Mouse (Mus musculus): ENCODE measurements around the gene Ankrd37.

Gene Ankrd37

GRCm38 (mm10) chr8:46005596-46005995 is at the start of gene Ankrd37:
Ankrd37 (minus strand) TSS chr8:46005707.
- DNase-seq (ENCODE audit: extremely low spot score, low read depth, low spot score), result no peak

GRCm38 (mm10) chr8:46040260-46040659 is 34.8 kb upstream of the Ankrd37 start:
- no peak for DNase-seq (ENCODE audit: extremely low spot score, low read depth, low spot score)

GRCm38 (mm10) chr8:46039666-46040065 is 34.2 kb upstream of the Ankrd37 start:
- no peak for DNase-seq (ENCODE audit: extremely low spot score, low read depth, low spot score)

DNA sequence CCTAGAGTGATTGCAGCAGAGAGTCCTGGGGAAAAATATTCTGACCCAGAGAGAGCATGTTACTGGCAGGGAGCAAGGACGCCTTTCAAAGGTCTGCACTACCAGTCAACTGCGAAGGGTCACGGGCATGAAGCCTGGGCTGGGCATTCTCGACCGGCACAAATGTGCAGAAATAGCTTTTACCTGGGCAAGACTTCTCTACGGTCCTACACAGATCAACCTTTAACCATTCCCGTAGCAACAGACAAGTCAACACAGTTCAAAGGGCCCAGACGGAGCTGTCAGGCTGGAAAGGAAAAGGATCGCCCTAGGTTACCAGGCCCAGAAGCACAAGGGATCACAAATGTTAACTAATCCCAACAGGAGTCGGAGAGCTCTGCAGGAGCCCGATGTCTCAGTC is 30.7 kb upstream of the Ankrd37 start:
- DNase-seq (ENCODE audit: extremely low spot score, low read depth, low spot score), result no peak

DNA sequence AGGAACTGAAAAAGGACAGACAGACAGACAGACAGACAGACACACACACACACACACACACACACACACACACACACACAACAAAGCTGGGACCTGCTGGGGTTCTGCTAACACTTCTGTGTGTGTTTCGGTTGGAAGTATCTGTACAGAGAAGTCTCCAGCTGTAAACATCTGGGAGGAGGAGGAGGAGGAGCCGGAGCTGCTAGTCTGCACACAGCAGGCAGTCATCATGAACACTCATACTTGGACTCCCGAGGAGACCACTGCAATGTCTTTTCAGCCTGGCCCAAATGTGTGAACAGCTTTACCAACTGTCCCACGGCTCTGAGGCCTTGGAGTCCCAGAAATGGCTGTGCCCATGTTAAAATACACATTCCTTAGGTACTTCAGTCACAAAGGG is 18.9 kb upstream of the Ankrd37 start:
- DNase-seq (ENCODE audit: extremely low spot score, low read depth, low spot score), result no peak

GRCm38 (mm10) chr8:46022758-46023157 is 17.3 kb upstream of the Ankrd37 start:
- no peak for DNase-seq (ENCODE audit: extremely low spot score, low read depth, low spot score)

GRCm38 (mm10) chr8:46022203-46022602 is 16.7 kb upstream of the Ankrd37 start:
- no peak for DNase-seq (ENCODE audit: extremely low spot score, low read depth, low spot score)

DNA sequence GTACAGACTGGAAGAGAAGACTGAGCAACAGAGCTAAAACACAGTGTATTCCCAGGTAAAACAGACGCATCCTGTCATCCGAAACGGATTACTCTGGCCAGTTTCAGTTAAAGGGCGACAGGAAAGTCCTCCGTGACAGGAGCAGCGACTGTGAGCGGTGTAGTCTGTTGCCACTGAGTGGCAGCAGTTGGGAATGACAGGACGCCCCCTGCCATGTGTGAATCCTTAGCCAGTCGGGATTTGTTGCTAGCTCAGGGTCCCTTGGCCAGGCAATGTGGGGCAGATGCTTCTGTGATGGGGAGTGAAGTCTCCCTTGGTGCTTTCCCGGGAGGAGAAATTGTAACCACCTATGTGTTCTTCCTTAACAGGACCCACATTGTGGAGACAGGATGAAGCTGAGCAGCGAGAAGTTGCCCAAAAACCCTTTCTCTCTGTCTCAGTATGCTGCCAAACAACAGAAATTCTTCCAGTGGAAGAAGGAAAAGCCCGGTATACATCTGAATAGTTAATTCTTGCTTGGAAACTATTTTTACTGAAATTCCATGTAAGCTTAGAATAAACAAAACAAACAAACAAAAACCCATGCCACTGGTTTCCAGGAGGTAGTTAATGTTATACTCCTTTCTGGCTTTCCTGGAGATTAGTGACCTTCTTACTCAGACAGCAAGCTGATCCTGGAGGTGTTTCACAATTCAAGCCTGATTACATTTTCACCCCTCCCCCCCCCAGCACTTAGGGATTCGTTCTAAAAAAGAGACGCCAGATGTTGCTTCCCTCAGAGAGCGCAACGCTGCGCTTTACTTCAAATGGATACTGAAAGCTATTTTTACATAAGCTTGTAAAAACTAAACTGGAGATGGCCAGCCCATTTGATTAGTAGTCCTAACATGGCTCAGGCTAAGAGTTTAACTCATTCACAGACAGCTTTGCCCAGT is 5.5 kb upstream of the Ankrd37 start:
- no peak for DNase-seq (ENCODE audit: extremely low spot score, low read depth, low spot score)

DNA sequence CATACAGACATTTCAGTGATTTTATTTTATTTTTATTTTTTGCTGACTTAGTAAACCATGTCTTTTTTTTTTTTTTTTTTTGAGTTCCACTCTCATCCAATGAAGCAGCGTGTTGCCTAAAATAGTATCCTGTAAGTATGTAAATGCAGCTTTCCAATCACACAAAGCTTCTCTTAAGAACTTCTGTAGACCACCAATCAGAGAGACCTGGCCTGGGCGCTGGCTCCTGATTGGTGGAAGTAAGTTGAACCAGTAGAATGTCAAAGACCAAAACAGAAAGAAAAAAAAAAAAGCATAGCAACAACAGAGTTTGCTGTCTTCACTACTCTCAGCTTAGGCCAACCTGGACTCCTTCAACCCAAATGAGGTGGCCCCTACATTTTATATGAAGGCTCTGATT is 4.8 kb upstream of the Ankrd37 start:
- no peak for DNase-seq (ENCODE audit: extremely low spot score, low read depth, low spot score)

GRCm38 (mm10) chr8:46007050-46007672 is 1.7 kb upstream of the Ankrd37 start:
- no peak for DNase-seq (ENCODE audit: extremely low spot score, low read depth, low spot score)

DNA sequence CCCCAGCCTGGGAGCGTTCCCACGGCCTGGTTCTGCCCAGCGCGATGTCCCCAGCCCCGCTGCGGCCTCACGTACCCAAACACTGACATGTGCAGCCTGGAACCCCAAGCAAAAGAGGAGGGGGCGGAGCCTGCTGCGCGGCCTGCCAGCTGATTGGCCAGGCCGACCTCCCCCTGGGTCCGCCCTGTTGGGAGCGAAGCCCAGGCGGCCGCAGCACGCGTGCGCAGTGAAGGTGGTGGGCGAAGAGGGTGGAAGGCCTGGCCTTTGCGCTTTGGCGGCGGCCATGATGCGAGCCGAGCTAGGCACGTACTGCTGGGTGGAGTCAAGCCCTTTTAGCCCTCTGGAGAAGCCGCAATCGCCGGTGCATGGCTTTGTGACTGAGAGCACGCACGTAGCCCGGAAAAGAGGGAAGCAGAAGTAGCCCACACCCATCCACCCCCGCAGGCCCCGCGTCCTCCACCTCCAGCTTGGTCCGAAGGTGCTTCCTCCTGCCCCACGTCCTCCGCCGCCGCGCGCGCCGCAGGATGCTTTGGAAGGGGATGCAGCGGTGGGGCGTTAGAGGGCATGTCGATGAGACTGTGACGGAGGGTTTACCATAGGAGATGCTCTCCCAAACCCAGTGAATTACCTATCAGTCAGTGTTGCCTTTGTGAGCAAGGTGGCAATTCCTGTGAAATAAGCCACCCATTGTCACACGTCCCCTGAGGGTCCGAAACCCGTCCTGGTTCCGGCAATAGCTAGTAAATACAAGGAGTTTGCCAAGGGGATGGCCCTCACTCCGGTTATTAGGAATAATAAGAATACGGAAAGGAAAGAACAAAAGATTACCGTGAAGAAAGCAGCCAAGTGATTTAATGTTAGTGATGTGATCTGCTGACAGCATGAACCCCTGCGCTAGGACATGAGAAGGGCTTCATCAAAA is 5.5 kb downstream of the Ankrd37 start:
- DNase-seq (ENCODE audit: extremely low spot score, low read depth, low spot score), result peak; percentile 90

DNA sequence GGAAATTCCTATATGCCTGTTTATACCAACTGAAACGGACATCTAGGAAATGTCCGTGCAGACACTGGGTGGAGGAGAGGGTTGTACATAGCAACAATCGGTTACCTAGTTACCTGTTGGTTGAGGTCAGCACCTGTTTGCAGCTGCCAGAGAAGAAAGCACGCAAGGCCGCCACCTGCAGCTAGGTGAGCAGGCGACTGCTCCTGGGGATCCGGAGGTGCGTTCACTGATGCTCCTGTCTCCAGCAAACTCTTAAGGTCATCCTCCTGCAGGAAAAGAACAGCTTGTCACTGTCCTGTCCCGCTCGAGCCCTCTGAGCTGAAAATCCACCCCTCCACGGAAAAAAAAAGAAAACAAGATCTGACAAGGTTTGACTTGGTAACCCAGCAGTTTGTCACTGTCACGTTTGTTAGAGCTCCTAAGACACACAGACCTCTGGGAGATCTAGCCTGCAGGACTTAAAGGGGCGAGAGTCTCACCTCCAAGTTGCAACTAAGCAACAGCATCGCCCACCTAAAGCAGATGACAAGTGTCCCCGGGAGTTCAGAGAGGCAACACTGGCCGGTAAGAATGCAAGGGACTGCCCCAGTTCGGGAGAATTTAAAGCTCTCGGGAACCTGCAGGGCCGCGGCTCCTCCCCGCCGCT is 6.2 kb downstream of the Ankrd37 start, which contains the start of gene Lrp2bp:
Gene Lrp2bp (plus strand): TSS at position 166 of the 646 bp plus-strand sequence.
- no peak for DNase-seq (ENCODE audit: extremely low spot score, low read depth, low spot score)

- DNase-seq (ENCODE audit: extremely low spot score, low read depth, low spot score), result no peak
These were observed 7.3 kb downstream of the Ankrd37 start for GRCm38 (mm10) chr8:45998228-45998627.

GRCm38 (mm10) chr8:45995576-45995975 is 9.9 kb downstream of the Ankrd37 start:
- DNase-seq (ENCODE audit: extremely low spot score, low read depth, low spot score), result no peak

DNA sequence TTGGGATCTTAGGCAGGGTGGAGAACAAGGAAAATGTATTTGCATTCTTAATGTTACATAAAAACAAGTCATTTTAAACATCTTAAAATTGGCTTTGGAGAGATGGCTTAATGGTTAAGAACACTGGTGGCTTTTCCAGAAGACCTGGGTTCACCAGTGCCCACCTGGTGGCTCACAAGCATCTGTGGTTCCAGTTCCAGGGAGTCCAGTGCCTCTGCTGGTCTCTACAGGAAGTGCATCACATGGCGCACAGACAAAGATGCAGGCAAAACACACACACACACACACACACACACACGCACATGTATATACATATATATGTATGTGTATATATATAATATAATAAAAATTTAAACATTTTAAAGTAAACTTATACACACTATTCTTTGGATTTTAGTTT is 11.4 kb downstream of the Ankrd37 start:
- no peak for DNase-seq (ENCODE audit: extremely low spot score, low read depth, low spot score)

GRCm38 (mm10) chr8:45990631-45991310 is 14.7 kb downstream of the Ankrd37 start:
- DNase-seq (ENCODE audit: extremely low spot score, low read depth, low spot score), result no peak

GRCm38 (mm10) chr8:45988189-45988588 is 17.3 kb downstream of the Ankrd37 start:
- no peak for DNase-seq (ENCODE audit: extremely low spot score, low read depth, low spot score)

DNA sequence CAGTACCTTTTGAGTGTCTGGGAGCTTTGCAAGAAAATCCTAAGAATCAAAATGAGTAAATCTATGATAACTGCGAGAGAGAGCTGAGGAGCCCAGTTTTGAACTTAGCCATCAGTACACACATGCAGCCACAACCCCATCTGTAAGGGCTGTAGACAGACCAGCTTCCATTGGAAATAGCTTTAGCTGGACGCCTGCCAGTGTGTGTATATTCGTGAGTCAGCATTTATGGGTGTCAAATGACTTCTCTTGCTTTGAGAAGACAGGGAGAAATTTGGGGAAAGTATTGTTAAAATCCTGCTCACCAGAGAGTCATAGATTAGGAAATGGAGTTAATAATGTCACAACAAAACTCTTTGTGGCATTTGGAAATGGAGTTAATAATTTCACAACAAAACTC is 18.8 kb downstream of the Ankrd37 start:
- no peak for DNase-seq (ENCODE audit: extremely low spot score, low read depth, low spot score)

DNA sequence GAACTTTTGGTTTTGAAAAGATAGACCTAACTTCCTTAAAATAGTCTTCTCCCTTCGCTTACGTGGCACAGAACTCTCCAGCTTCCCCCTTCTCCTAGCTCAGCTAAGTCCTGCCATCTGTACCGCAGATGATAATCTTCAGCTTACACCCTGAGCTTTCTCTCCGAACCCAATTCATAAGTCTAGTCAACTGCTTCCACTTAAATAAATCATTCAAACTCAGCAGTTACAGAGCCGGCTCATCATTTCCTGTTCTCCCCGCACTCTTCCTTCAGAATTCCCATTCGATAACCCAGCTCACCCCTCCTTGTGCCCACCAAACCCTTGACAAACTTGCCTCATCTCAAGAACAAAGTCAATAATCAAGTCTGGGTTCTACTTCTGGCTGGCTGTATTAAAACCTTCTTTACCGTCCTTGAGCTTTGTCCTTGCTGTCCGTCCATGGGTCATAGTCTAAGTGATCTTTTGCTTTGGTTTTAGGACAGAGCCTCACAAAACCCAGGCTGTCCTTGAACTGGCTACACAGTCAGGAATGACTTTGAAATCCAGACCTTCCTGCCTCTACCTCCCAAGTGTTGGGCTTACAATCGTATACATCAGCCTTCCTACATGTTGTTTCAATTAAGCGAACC is 29.6 kb downstream of the Ankrd37 start:
- no peak for DNase-seq (ENCODE audit: extremely low spot score, low read depth, low spot score)

Data from hindlimb bud, embryonic 11.5 days (tissue).